Mouse (Mus musculus) T-helper 1 cell (primary cell): ENCODE results near the gene Tox2.

Source experiments
- in situ Hi-C: fragments of 300-600 bp; cut with MboI, MseI; formaldehyde crosslinking; loops from one replicate; pipeline ENCODE4 v1.15.1; 2025; ENCODE audit warnings: high pct_unique_total_duplicates

Tox2 gene

DNA sequence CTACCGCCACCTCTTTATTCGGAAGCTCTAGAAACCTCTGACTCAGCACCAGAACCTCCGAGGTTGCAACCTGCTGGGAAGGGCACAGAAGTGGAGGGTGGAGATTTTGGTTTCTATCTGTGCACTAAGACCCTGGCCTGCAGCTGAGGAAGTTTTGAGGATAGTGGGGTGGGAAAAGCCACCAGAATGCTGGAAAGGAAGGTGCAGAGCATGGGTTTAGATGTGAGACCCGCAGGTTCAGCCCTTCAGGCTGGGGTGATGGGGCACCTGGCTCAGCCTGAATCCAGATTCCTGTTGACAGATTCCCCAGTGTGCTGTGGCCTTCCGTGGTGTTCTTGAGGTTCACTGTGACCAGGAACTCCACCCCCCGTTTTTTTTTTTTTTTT is 2.3 kb downstream of the Tox2 start:
- in situ Hi-C loops = no loop called here

- in situ Hi-C loops = no loop called here
These were observed 3.0 kb downstream of the Tox2 start for GRCm38 (mm10) chr2:163205737-163206490.

- in situ Hi-C loops = no loop called here
These were observed 4.4 kb downstream of the Tox2 start for GRCm38 (mm10) chr2:163207315-163207714.

DNA sequence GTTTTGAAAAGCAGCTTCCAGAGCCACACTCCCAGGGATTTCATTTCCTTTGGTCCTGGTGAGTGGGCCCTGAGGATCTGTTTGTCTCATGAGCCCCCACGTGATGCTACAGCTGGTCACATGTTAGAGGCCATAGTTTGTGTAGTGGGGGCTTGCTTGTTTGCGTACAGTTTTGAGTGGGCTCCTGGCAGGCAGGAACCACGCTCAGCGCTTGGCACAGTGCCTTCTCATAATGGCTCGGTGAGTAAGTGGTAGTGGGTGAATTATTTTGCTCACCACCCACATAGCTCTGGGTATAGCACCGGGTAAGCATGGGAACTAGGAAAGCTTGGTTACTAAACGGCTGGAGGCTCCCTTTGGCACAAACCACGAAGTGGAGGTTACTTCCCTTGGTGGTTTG is 6.2 kb downstream of the Tox2 start:
- in situ Hi-C loops = no loop called here

DNA sequence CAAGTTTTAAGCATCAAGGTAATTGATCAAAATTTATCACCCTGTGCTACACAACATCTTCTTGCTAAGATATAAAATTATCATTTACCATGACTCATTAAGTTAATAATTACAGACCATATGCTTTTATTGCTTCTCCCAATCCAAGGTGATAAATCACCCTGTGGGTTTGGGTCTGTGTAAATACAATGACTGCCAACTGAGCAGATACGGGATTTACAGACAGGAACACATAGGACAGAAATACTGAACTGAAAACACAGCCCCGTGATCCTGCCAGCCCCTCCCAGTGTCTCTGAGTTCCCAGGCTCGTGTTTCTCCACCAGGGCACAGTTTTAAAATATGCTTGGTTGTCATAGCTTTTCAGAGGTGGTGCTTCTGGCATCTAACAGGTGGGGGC is 10.2 kb downstream of the Tox2 start:
- in situ Hi-C loops = loop anchor here (10.0 kb wide), 1 partner anchor 602 kb away; no protein-coding TSS in a partner anchor

GRCm38 (mm10) chr2:163218095-163218494 is 15.2 kb downstream of the Tox2 start:
- in situ Hi-C loops = loop anchor here (10.0 kb wide), 1 partner anchor 597 kb away; no protein-coding TSS in a partner anchor

DNA sequence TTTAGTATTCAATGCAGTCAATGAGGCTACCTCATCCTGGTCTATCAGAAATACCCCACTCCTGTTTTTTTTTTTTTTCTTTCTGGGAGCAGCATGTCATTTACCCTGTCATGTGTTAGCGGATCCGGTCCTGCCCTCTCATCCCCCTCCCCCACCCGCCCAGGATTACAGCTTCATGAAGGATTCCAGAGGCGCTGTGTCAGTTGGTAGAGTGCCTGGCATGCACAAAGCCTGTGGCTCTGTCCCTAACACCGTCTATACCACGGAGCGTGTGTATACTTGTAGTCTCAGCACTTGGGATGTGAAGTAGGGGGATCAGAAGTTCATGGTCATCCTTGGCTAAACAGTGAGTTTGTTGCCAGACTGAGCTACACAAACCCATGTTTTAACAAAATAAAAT is 15.6 kb downstream of the Tox2 start:
- in situ Hi-C loops = loop anchor here (10.0 kb wide), 1 partner anchor 596 kb away; no protein-coding TSS in a partner anchor

DNA sequence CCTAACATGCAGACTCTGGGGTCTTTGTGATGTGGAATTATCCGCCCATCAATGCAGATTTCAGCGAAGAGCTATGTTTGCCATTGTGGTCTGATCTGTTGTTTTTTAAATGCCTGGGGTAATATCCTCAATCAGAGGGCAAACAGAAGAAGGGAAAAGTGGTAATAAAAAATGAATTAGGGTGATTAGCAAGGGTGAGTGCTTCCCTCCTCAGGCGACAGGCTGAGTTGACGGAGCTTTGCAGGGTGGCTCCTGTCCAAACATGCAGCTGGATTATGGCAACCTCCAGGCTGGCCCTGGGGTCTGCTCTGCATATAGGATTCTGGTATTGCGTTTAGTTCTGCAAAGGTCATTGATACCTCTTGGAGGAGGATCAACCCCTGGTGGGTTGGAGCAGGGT is 16.5 kb downstream of the Tox2 start:
- in situ Hi-C loops = loop anchor here (10.0 kb wide), 1 partner anchor 595 kb away; no protein-coding TSS in a partner anchor

DNA sequence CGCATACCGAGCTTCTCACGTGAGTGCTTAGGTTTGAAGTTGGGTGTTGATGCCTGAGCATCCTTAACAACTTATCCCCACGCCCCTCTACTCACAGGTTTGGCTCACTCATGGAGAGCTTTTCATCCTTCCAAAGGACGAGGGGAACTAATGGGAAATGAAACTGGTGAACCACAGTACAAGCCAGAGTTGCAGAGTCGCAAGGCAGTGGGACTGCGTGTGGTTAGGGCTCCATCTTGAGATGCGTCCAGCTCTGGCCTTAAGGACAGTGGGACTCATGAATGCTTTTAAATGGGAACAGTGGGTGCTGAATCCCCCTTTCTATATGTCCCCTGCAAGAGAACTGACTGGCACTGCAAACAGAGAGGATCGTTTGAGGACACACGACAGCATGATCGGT is 17.8 kb downstream of the Tox2 start:
- in situ Hi-C loops = no loop called here

- in situ Hi-C loops = no loop called here
These were observed 22.4 kb downstream of the Tox2 start for GRCm38 (mm10) chr2:163225302-163225701.

DNA sequence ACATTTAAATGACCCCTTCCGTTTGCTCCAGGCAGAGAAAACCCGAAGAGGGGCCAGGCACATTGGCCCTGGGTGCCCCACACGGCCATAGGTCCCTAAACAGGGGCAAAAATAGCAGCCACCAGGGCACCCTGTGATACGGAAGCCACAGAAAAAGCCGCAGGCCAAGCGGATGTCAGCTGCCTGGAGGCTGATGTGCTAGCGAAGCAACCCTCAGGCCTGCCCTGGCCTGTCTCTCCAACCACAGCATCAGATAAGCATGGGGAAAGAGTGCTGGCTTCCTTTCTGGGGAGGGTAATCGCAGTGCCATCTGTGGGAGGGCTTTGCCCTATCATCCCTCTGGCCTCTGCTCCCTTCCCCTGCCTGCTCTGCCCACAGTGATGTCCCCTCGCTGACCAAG is 26.1 kb downstream of the Tox2 start:
- in situ Hi-C loops = no loop called here

DNA sequence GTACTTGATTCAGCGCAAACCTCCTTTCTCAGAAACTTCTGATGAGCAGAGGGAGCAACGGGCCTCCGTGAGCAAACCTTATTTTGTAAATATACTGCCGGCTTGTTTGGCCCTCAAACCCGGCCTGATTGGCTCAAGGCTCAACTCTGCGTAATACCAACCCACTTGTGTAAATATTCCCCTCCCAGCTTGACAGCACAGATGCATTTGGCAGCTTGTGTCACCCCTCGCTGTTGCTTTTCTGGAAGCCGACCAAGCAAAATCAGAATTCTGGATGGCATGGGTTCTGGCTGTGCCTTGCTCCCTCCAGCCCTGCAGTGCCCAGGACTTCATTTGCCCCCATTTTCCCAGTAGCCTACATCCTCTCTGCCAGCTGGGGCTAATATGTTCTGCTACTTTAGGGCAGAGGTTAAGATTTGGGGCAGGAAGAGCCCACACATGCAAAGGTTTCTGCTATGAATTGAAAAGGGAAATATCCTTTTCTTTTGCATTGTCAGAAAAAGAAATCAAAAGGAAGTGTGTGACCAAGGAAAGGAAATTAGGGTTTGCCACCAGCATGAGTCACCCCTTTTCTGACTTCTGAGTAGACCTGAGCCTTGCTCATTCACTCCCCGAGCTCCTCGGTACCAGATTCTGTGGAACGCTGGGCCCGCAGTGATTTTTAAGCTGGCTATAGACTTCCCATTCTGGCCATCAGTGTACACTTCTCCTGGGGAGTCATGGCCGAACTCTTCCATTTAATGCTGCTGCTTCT is 29.0 kb downstream of the Tox2 start:
- in situ Hi-C loops = no loop called here

- in situ Hi-C loops = no loop called here
These were observed 30.7 kb downstream of the Tox2 start for GRCm38 (mm10) chr2:163233666-163234065.

GRCm38 (mm10) chr2:163236057-163236456 is 33.1 kb downstream of the Tox2 start:
- in situ Hi-C loops = no loop called here

DNA sequence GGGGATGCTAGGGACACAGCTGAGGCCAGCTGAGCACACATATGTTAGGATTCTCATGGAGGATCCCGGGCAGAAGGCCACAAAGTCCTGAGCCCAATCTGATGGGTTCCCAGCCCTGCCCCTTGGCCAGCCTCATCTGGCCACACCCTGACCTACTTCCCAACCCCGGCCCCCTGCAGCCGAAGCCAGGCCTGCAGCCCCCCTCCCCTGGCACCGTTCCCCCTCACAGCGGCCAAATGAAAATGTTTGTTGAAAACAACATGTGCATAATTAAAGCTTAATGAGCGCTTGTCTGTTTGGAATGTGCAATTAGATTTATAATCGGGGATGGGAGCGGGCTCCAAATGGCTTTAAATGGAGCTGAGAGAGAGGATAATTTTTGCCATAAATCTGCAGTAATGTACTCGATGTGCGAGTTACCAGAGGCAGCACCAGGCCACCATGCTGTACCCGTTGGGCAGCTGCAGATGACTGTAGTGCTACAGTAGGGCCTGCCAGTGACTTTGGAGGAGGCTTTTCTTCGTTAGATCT is 35.1 kb downstream of the Tox2 start:
- in situ Hi-C loops = no loop called here

- in situ Hi-C loops = no loop called here
These were observed 37.0 kb downstream of the Tox2 start for GRCm38 (mm10) chr2:163239945-163240344.

DNA sequence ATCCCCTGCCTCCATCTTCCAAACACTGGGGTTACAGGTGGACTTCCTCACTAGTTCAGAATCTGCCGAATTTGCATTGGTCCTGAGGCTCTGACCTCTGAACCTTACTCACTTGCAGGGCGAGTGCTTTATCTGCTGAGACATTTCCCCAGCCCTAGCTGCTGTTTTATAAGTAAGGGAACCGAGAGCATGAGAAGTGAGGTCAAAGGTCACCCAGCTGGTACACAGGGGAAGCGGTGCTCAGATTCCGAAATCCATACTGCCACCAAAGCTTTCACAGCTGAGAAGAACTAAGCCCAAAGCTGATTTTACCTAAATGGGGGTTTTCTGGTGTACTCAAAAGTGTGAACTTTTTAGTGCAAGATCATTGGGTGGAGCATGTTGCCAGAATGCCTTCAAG is 38.9 kb downstream of the Tox2 start:
- in situ Hi-C loops = no loop called here

DNA sequence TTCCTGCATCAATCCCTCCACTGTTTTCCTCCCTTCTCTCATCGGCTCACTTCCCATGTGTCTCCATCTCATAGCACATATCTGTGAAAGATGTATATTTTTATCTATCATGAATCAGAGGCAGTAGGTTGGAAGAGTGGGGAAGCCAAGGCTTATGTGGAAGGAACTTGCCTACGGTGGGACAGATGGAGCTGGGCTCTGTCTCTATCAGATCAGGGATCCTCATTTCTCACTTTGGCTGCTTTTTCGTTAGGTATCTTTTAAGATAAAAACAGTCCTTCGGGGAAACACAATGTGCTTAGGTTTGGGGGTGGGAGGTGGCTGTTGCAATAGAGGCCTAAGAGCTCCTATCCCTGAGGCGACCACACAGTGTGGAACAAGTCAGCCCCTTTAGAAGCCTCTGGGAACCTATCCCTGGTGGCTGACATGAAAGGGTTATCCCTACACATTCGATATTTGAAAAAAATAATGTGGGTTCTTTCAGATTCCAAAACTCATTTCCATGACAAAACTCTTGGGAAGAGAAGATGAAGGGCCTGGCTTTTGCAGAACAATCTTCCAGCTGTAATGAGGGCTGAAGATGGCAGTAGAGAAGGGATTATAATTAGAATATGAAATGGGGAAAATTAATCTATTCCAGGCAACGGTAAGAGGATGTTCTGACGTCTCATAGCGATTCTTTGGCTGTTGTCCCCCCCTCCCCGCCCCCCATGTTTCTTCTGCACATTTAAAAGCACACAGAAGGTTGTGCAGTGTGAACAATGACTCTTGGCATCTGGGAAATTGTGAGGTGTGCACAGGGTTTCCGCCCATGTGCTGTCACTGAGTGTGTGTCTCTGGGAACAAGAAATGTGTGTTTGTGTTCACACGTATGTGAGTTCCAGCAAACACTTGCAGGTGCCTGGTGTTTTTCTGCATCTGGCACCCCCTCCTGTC is 41.3 kb downstream of the Tox2 start:
- in situ Hi-C loops = no loop called here

GRCm38 (mm10) chr2:163248912-163249311 is 46.0 kb downstream of the Tox2 start:
- in situ Hi-C loops = no loop called here

- in situ Hi-C loops = no loop called here
These were observed 49.7 kb downstream of the Tox2 start for GRCm38 (mm10) chr2:163252645-163253044.

DNA sequence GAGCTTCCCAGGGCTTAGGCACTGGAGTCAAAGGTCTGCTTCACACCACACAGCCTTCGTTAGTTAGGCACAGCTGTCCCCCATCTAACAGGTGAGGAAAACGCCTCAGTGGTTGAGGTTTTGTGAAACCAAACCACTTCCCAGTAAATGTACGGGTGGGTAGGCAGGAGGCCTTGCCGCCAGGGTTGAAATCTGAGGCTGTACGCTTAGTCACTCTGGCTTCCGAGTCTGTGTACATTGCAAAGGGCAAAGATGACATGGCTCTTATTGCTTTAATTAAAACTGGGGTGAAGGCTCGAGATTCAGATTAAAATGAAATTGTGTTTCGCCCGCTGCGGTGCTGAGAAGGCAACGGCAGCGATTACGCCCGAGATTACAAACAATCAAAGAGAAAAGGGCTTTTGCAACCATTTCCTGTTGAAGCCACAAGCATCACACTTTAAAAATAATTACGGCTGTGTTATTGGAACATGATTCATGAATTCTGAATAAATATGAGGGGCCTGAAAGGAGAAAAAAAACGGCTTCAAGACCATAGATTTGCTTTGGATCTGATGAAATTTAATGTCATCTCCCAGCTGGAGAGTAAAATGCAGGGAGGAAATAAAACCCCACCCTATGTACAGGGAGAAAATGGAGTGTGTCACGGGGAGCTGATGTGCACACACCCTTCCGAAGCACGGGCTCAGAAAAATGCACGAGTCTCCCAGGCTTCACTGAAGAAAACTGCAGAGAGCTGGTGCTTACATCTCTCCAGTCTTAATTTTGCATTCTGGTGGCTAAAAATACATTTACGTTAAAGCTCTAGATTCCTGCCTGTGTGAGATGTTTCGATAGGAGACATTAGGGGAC is 50.5 kb downstream of the Tox2 start:
- in situ Hi-C loops = no loop called here
